8 mouse cellular contexts compared by ENCODE assay signal in the genomic region with DNA sequence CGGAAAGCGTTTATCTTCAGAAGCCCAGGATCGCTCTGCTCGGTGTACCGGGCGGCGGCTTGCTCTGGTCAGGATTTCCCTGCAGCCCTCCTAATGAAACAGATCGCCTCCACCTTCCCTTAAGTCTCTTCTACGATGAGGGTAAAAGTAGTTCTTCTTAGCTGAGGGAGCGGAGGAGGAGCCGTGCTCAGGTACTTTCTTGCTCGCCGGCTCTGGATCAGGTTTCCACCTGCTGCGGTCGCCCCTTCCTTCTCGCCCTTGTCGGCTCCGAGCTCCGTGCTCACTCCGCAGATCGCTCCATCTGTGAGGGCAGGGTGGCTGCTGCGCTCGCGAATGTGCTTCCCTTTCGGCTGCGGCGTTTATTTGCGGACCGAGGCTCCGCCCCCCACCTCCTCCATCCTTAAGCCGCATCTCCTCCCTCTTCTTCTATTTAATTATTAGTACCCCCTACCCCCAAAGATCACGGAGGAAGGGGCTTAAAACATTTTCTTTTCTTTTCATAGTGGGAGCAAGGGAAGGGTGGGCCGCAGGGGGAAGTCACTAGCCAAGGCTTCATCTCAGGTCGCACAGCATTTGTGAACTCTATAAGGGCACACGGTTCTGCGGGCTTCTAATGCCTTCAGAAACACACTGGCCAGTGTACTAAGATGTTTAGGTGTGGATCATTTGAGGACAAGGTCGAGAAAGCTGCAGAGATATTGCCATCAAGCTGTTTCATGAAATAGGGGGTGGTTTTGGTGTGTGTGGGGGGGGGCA. TPM values are rescaled to one million over a fixed set of nuclear protein-coding genes. Genes with fewer than 3 reads are reported as not detected.
DNase-seq lines count a peak whose midpoint lies in the region; ATAC-seq and TF ChIP-seq lines count a peak whose summit lies in the region.

A gene (minus strand): TSS at position 337 of the 756 bp plus-strand sequence.

- peaks cover 10% of the 10 kb centered on the region for H3K4me1 ChIP-seq in cerebellum, adult 2 months (ENCODE audit: control insufficient read depth, insufficient read depth, low read length)

- WGBS in cerebellum, adult 2 months, result 1% methylated on average over 37 of the region's 37 CpGs

- H3K27me3 ChIP-seq in cerebellum, adult 2 months (ENCODE audit: control insufficient read depth, insufficient read depth, low read length), result no peaks in the 10 kb centered on the region

- peak; percentile 77 to 84 for ATAC-seq in hematopoietic stem cell, adult 5-6 weeks (replicated peaks in 1 of 2; ENCODE audit: insufficient read depth in 1 of 2, low FRiP score in 2 of 2, low TSS enrichment in 1 of 2, low read depth in 1 of 2, poor library complexity in 2 of 2, severe bottlenecking in 2 of 2)

- peak; percentile 66 for DNase-seq in ES-CJ7 (ENCODE audit: low read depth, low spot score)
- peak; percentile 90 to 92 for DNase-seq in cerebellum, adult 2 months
- peak in 1 of 2 experiments; percentile 85 for DNase-seq in frontal cortex, adult 2 months (ENCODE audit: extremely low spot score in 1 of 2, low spot score in 1 of 2)
- DNase-seq in layer of hippocampus, adult 9-11 months, result peak; percentile 65
- DNase-seq in lung, postnatal 10 days, result peak; percentile 42
- DNase-seq in ovary, postnatal 36 days (ENCODE audit: low spot score), result peak; percentile 69
- peak; percentile 56 to 67 for DNase-seq in thymus, postnatal 36 days

- no peak for TF ChIP-seq CTCF in cerebellum, adult 2 months (IDR thresholded peaks at IDR 0.05; ENCODE audit: borderline replicate concordance, insufficient read depth, low read depth, low read length)

- H3K27ac ChIP-seq in cerebellum, adult 2 months (ENCODE audit: insufficient read depth, low read length), result peak within 1 kb of the TSS; percentile 92

- TF ChIP-seq POLR2A in cerebellum, adult 2 months (IDR thresholded peaks at IDR 0.05; ENCODE audit: borderline replicate concordance, insufficient read depth, low read length), result peak; percentile 99

- H3K4me3 ChIP-seq in cerebellum, adult 2 months (replicated peaks; ENCODE audit: insufficient read depth, low read depth, low read length), result peak within 1 kb of the TSS; percentile 75

RNA-seq across cellular contexts. Expression of the gene that starts here (rescaled TPM):
- 37.1 and 41.6 TPM in 2 replicates for polyA plus RNA-seq in cerebellum, adult 2 months (2012; rRNA removed)
- 41.2 and 43.0 TPM in 2 replicates for polyA plus RNA-seq in frontal cortex, adult 2 months (2012; rRNA removed)
- 2.3 and 3.2 TPM in 2 replicates for total RNA-seq in hematopoietic stem cell, adult 5-6 weeks (2017)
